In the genomic region with DNA sequence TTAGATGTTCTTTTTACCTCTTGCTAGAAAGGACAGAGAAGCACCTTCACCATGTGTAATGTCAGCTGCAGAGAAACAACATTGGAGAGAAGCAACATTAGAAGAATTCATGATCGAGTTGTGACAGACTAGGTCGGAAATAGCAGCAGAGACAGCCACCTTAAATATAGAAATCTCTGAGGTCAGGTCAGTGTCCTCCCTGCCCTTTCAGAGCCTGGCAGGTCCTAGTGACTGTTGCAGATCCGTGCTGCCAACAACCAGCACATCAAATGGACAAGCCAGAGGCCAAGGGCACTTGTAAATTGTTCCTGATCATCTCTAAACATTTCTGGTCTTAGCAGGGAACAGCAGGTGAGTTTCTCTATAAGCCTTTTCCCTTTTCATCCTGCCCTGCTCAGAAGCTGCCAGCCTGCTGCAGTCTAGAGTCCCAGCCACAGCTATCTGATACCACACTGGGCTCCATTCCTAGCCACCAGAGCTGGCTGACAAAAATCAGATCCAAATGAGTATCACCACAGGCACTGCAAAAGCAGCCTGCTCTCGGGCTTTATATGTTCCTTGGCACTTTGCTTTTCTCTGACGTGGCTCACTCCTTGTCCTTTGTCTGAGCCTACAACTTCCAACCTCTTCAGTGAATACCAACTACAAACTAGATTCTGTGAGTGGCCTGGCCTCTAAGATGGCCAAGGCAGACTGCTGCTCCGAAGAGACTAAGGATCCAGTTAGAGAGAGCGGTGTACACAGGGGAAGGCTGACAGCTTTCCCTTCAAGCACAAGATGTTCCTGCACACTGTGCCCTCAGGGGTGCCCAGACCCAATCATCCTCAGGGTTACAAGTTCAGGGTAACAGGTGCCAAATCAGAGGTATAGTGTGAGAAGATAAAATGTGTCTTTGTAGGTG, we compare ENCODE assay signal across 11 mouse cellular contexts.
DNase-seq lines count a peak whose midpoint lies in the region; ATAC-seq and TF ChIP-seq lines count a peak whose summit lies in the region.
"Had no signal": no experiment of that assay in that cellular context is flagged by ENCODE, and none has a peak within 500 bp of the region (broad histone marks: within the 10 kb centered on the region; RNA-seq: fewer than 3 reads in every experiment).

No protein-coding gene starts in this region.

- peak; percentile 84 for ATAC-seq in forebrain, postnatal 0 days

- H3K9me3 ChIP-seq in forebrain, postnatal 0 days (ENCODE audit: low read length): no peaks in the 10 kb centered on the region

- H3K4me2 ChIP-seq in forebrain, postnatal 0 days (ENCODE audit: low read depth): no peak overlapping the region

- no peak for TF ChIP-seq CTCF in forebrain, postnatal 0 days (IDR thresholded peaks at IDR 0.05; ENCODE audit: low read depth)

- 47% methylated on average over 7 of the region's 7 CpGs for WGBS in forebrain, postnatal 0 days

- intact Hi-C loops in heart, postnatal 10 days (cut with DNase I): no loop called here

- H3K27ac ChIP-seq in forebrain, postnatal 0 days (ENCODE audit: low read depth, low read length): peak overlapping the region; percentile 40; the same call in 1 of the 2 replicates

- 0 out of 2 replicates have a peak, but pooled peaks cover 7% of the 10 kb centered on the region for H3K4me1 ChIP-seq in forebrain, postnatal 0 days (ENCODE audit: insufficient read depth)

- peak; percentile 28 to 36 for DNase-seq in layer of hippocampus, postnatal 10 days (ENCODE audit: low spot score in 2 of 2)
- no peak for DNase-seq in layer of hippocampus, adult 8-10 months (ENCODE audit: low spot score in 2 of 2)
- DNase-seq in forebrain, postnatal 0 days: peak; percentile 53
- DNase-seq in heart, postnatal 10 days: peak; percentile 28 to 40
- DNase-seq in right cerebral cortex, adult 18-20 months: peak; percentile 13
- DNase-seq in T-cell, adult 2 months (ENCODE audit: low spot score): no peak
- no peak for DNase-seq in ovary, postnatal 10 days (ENCODE audit: low spot score)
- no peak for DNase-seq in spleen, postnatal 10 days (ENCODE audit: low spot score in 2 of 2)
- DNase-seq: adrenal gland, adult 8-10 months; lung, postnatal 4 days; thymus, postnatal 4 days had no signal

- no peaks in the 10 kb centered on the region for H3K36me3 ChIP-seq in forebrain, postnatal 0 days (ENCODE audit: insufficient read depth)

- no peaks in the 10 kb centered on the region for H3K27me3 ChIP-seq in forebrain, postnatal 0 days (ENCODE audit: insufficient read depth, low read length)

- no peak overlapping the region for H3K9ac ChIP-seq in forebrain, postnatal 0 days

- H3K4me3 ChIP-seq in forebrain, postnatal 0 days (ENCODE audit: low read depth, low read length): no peak overlapping the region

Comparison
In these comparisons a context has a peak if more than half of its experiments do, and no peak if none do; other contexts are left out.
1. DNase-seq: peak in layer of hippocampus, postnatal 10 days (2 of 2), forebrain, postnatal 0 days (single experiment), heart, postnatal 10 days (2 of 2) and right cerebral cortex, adult 18-20 months (single experiment); none in layer of hippocampus, adult 8-10 months (0 of 2), T-cell, adult 2 months (single experiment), ovary, postnatal 10 days (single experiment) and spleen, postnatal 10 days (0 of 2).